Mouse (Mus musculus): ENCODE measurements around the gene Zfp503.

Zfp503 gene

GRCm38 (mm10) chr14:21982096-21982591 is 7.3 kb downstream of the Zfp503 start:
- in situ Hi-C loops (cut with MboI; ENCODE audit: low sequenced_read_pairs), result no loop called here

GRCm38 (mm10) chr14:21981462-21981861 is 7.9 kb downstream of the Zfp503 start:
- in situ Hi-C loops (cut with MboI; ENCODE audit: low sequenced_read_pairs), result no loop called here

GRCm38 (mm10) chr14:21968978-21969377 is 20.4 kb downstream of the Zfp503 start:
- in situ Hi-C loops (cut with MboI; ENCODE audit: low sequenced_read_pairs), result no loop called here

DNA sequence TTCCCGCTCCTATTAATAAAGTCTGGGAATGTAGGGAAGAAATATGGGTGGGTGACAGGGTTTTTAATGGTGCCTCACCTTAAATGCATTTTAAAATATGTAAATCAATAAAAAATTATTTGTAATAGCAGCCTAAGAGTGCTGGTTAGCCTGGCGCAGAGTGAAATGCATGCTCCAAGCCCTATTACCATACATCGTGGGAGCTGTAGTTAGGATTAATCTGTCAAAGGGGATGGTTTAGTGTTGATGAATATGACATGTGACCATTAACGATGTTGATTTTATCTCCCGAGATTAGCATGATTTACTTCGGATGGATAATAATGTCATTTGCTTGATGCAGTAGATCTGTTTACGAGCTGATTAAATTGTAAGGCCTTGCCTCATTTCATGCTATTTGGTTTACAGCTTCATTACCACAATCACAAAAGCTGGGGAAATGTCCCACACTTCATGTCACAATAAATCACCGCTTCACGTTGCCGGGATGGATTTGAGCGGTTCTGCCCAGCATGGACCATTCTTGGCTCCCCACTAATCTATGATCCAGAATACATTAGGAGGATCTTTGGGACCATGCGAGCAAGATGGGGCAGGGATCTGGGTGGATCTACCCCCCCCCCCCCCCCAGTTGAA is 21.9 kb downstream of the Zfp503 start:
- in situ Hi-C loops (cut with MboI; ENCODE audit: low sequenced_read_pairs), result no loop called here

DNA sequence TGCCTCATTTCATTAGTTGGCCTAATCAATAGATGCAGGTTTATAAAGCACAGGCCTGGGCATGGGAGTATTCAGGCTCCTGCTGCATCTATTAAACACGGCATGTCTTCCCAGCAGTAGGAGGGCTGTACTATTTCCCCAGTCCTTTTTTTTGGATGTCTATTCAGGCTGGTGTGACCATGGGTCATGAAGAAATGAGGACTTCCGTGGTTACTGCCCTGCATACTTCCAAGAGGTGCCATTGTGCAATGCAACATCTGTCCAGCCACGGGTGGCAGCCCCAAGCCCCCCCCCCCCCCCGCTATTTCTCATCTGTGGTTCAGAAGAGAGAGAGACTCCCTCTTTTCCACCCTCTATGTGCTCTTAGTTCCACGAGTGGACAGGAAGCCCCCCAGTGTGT is 23.1 kb downstream of the Zfp503 start:
- in situ Hi-C loops (cut with MboI; ENCODE audit: low sequenced_read_pairs), result no loop called here

DNA sequence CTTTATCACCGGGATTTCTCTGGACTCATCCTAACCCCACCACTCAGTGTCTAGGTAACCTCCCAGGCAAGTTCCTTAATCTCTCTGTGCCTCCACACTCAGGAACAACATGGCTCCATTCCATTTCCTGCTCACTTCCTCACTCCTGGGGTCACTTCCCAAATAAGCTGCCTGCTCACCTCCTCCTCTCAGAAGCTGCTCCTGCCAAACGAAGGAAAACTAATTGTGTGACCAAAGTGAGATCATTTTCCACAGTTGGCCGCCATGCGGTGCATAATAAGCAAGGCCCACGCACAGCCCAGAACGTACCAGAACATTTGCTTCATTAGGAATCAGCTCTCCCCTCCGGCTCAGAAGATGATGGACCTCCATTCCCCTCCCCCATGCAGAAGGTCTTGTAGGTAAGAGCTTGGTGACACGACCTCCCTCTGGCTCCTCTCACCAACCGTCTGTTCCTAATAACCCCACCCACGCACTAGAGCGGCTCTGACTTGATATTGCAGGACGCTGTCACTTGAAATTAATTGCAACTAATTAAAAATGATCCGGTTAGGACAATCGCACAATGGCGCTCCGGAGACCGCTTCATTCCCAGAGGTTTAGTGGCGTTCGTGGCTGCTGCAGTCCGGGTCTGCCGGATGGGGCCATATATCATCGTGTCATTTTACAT is 26.9 kb downstream of the Zfp503 start:
- in situ Hi-C loops (cut with MboI; ENCODE audit: low sequenced_read_pairs), result no loop called here

DNA sequence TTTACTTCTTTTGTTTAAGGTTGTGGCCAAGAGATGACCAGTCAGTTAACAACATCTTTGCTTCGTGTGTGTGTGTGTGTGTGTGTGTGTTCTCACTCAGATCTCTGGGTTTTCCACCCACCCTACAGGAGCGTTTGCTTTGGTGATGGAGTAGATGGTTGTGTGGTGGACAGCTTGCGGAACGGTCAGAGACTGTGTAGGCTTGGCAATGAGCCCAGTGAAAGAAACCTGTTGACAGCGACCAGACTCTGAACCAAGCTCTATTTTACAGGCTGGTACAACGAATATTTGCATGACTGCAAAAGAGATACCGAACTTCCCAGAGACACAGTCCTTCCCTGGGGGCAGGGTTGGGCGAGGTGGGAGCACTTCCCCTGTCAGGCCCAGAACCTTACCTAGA is 30.2 kb downstream of the Zfp503 start:
- in situ Hi-C loops (cut with MboI; ENCODE audit: low sequenced_read_pairs), result no loop called here

GRCm38 (mm10) chr14:21958643-21959042 is 30.8 kb downstream of the Zfp503 start:
- in situ Hi-C loops (cut with MboI; ENCODE audit: low sequenced_read_pairs), result no loop called here

DNA sequence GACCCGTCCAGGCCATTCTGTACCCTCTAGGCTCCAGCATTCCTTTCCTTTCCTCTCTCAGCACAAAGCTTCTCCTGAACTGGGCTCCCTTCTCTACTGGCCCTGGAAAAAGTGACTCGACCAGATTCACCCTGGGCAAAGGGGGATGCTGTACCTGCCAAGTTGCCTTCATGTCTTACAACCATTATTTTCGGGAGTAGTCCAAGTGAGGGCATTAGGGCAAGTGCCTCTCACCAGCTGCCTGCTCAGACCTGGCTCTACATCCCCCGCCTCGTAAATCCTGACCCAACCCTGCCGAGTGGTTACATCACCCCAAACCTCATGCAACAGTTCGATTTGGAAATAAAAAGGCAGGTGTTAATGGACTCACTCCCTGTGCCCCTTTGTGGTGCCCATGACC is 36.9 kb downstream of the Zfp503 start:
- in situ Hi-C loops (cut with MboI; ENCODE audit: low sequenced_read_pairs), result no loop called here

GRCm38 (mm10) chr14:21951896-21952523 is 37.4 kb downstream of the Zfp503 start:
- in situ Hi-C loops (cut with MboI; ENCODE audit: low sequenced_read_pairs), result no loop called here

GRCm38 (mm10) chr14:21944946-21945345 is 44.5 kb downstream of the Zfp503 start:
- in situ Hi-C loops (cut with MboI; ENCODE audit: low sequenced_read_pairs), result loop anchor here (10.0 kb wide), 1 partner anchor 60 kb away; no protein-coding TSS in a partner anchor

GRCm38 (mm10) chr14:21941581-21941980 is 47.8 kb downstream of the Zfp503 start:
- in situ Hi-C loops (cut with MboI; ENCODE audit: low sequenced_read_pairs), result loop anchor here (10.0 kb wide), 1 partner anchor 63 kb away; no protein-coding TSS in a partner anchor

GRCm38 (mm10) chr14:21937116-21937515 is 52.3 kb downstream of the Zfp503 start:
- in situ Hi-C loops (cut with MboI; ENCODE audit: low sequenced_read_pairs), result no loop called here

GRCm38 (mm10) chr14:21936102-21936630 is 53.2 kb downstream of the Zfp503 start:
- in situ Hi-C loops (cut with MboI; ENCODE audit: low sequenced_read_pairs), result no loop called here
